Mouse (Mus musculus) hindbrain, embryonic 13.5 days (tissue): ENCODE results near the gene Tctn3. TPM values are rescaled to one million over a fixed set of nuclear protein-coding genes. Genes with fewer than 3 reads are reported as not detected.
"Not testable (repeated sequence)": the region's sequence is repeated elsewhere in the genome, so short reads cannot be mapped to it uniquely, and the experiment has no call there.

ENCODE experiments used
- ATAC-seq: fragments of 200-750 bp; cut with Nextera tagmentation; 2 replicates; pipeline ENCODE4 v1.8.0; 2017; ENCODE audit warnings: moderate TSS enrichment; ENCODE audit not compliant: low FRiP score
- H3K27ac ChIP-seq: fragments of 300-500 bp; sonication (generic); 2 replicates; pipeline ENCODE4 v1.5.1; 2015; ENCODE audit warnings: inconsistent platforms, mild to moderate bottlenecking, moderate library complexity
- H3K27me3 ChIP-seq: fragments of 300-500 bp; sonication (generic); 2 replicates; pipeline ENCODE4 v1.6.1; 2015; ENCODE audit warnings: mild to moderate bottlenecking, inconsistent platforms
- H3K36me3 ChIP-seq: fragments of 300-500 bp; sonication (generic); 2 replicates; pipeline ENCODE4 v1.6.1; 2015; ENCODE audit warnings: mild to moderate bottlenecking, inconsistent platforms
- H3K4me1 ChIP-seq: fragments of 300-500 bp; sonication (generic); replicated peaks from 2 replicates; pipeline ENCODE4 v1.6.1; 2015; ENCODE audit warnings: inconsistent platforms
- H3K4me2 ChIP-seq: fragments of 300-500 bp; sonication (generic); 2 replicates; pipeline ENCODE4 v1.6.1; 2015; ENCODE audit warnings: inconsistent platforms, mild to moderate bottlenecking, moderate library complexity
- H3K4me3 ChIP-seq: fragments of 300-500 bp; sonication (generic); 2 replicates; pipeline ENCODE4 v1.5.1; 2015; ENCODE audit warnings: mild to moderate bottlenecking, inconsistent platforms
- H3K9ac ChIP-seq: fragments of 300-500 bp; sonication (generic); 2 replicates; pipeline ENCODE4 v1.6.1; 2015; ENCODE audit warnings: mild to moderate bottlenecking, inconsistent platforms
- H3K9me3 ChIP-seq: fragments of 300-500 bp; sonication (generic); 2 replicates; pipeline ENCODE4 v1.6.1; 2016; ENCODE audit warnings: inconsistent platforms
- WGBS: fragments of 180-500 bp; shearing (Covaris S2); methylation state at CpG from one replicate; pipeline ENCODE4 v1.1.7; 2015; 5-methylcytosine and 5-hydroxymethylcytosine counted together
- polyA plus RNA-seq: library from polyadenylated mRNA; unstranded; fragments of >200 nt; fragmentation: Nextera tagmentation; extraction: Ambion mirVana; gene quantifications from 2 replicates; pipeline ENCODE4 v1.2.1, GENCODE M21; 2015

The Tctn3 gene
- polyA plus RNA-seq, 1 experiment from 2014 or later = 14.8 TPM

- no peak overlapping the region for H3K4me3 ChIP-seq
- H3K27me3 ChIP-seq = no peaks in the 10 kb centered on the region
- no peaks in the 10 kb centered on the region for H3K36me3 ChIP-seq
- H3K9ac ChIP-seq = no peak overlapping the region
- no peak overlapping the region for H3K27ac ChIP-seq
- 92% methylated on average over 2 of the region's 2 CpGs for WGBS
- ATAC-seq = no peak
- 0 out of 2 replicates have a peak, but pooled peaks cover 3% of the 10 kb centered on the region for H3K4me1 ChIP-seq
- no peak overlapping the region for H3K4me2 ChIP-seq
- H3K9me3 ChIP-seq = no peaks in the 10 kb centered on the region
Observed at GRCm38 (mm10) chr19:40640799-40641198, 28.8 kb upstream of the Tctn3 start.

- no peak for ATAC-seq
- H3K4me1 ChIP-seq = 0 out of 2 replicates have a peak, but pooled peaks cover 3% of the 10 kb centered on the region
- no peaks in the 10 kb centered on the region for H3K27me3 ChIP-seq
- no peak overlapping the region for H3K9ac ChIP-seq
- H3K4me3 ChIP-seq = no peak overlapping the region
- 79% methylated on average over 11 of the region's 11 CpGs for WGBS
- no peaks in the 10 kb centered on the region for H3K36me3 ChIP-seq
- no peak overlapping the region for H3K4me2 ChIP-seq
- no peak overlapping the region for H3K27ac ChIP-seq
- no peaks in the 10 kb centered on the region; the same call in 1 of the 2 replicates for H3K9me3 ChIP-seq
Observed at GRCm38 (mm10) chr19:40639729-40640304, 27.8 kb upstream of the Tctn3 start.

GRCm38 (mm10) chr19:40638582-40638981 lies 26.5 kb upstream of the Tctn3 start:
- 91% methylated on average over 5 of the region's 5 CpGs for WGBS

GRCm38 (mm10) chr19:40637601-40638000 lies 25.6 kb upstream of the Tctn3 start:
- no peaks in the 10 kb centered on the region; the same call in 1 of the 2 replicates for H3K36me3 ChIP-seq
- 87% methylated on average over 7 of the region's 7 CpGs for WGBS
- H3K27ac ChIP-seq = no peak overlapping the region
- no peaks in the 10 kb centered on the region for H3K27me3 ChIP-seq
- H3K4me1 ChIP-seq = 0 out of 2 replicates have a peak, but pooled peaks cover 3% of the 10 kb centered on the region
- H3K9me3 ChIP-seq = no peaks in the 10 kb centered on the region; the same call in 1 of the 2 replicates
- no peak for ATAC-seq
- no peak overlapping the region for H3K4me2 ChIP-seq
- H3K4me3 ChIP-seq = no peak overlapping the region
- H3K9ac ChIP-seq = no peak overlapping the region

More at GRCm38 (mm10) chr19:40638582-40638981, 26.5 kb upstream of the Tctn3 start:
- Histone ChIP-seq H3K27ac (no peak overlapping the region), H3K27me3 (no peaks in the 10 kb centered on the region), H3K9ac (no peak overlapping the region), H3K4me1 (0 out of 2 replicates have a peak, but pooled peaks cover 3% of the 10 kb centered on the region), H3K36me3 (no peaks in the 10 kb centered on the region; the same call in 1 of the 2 replicates), H3K4me2 (no peak overlapping the region), H3K9me3 (no peaks in the 10 kb centered on the region; the same call in 1 of the 2 replicates), H3K4me3 (no peak overlapping the region)
- no peak for ATAC-seq

- H3K36me3 ChIP-seq = no peaks in the 10 kb centered on the region; the same call in 1 of the 2 replicates
- H3K4me1 ChIP-seq = 0 out of 2 replicates have a peak, but pooled peaks cover 3% of the 10 kb centered on the region
- H3K9ac ChIP-seq = no peak overlapping the region
- no peaks in the 10 kb centered on the region for H3K27me3 ChIP-seq
- no peak for ATAC-seq
- no peak overlapping the region for H3K4me2 ChIP-seq
- no peaks in the 10 kb centered on the region; the same call in 1 of the 2 replicates for H3K9me3 ChIP-seq
- H3K4me3 ChIP-seq = no peak overlapping the region
- 60% methylated on average over 4 of the region's 4 CpGs for WGBS
- no peak overlapping the region for H3K27ac ChIP-seq
Observed at GRCm38 (mm10) chr19:40637091-40637490, 25.1 kb upstream of the Tctn3 start.

- Histone ChIP-seq H3K27ac (no peak overlapping the region), H3K4me1 (no peaks in the 10 kb centered on the region), H3K27me3 (no peaks in the 10 kb centered on the region), H3K9me3 (no peaks in the 10 kb centered on the region; the same call in 1 of the 2 replicates), H3K9ac (no peak overlapping the region), H3K36me3 (no peaks in the 10 kb centered on the region; the same call in 1 of the 2 replicates), H3K4me2 (no peak overlapping the region), H3K4me3 (no peak overlapping the region)
- no peak for ATAC-seq
- WGBS = 63% methylated on average over 1 of the region's 1 CpGs
Observed at GRCm38 (mm10) chr19:40633144-40633543, 21.1 kb upstream of the Tctn3 start.

GRCm38 (mm10) chr19:40632668-40633067 lies 20.6 kb upstream of the Tctn3 start:
- WGBS = 86% methylated on average over 5 of the region's 5 CpGs
- H3K9ac ChIP-seq = no peak overlapping the region
- no peaks in the 10 kb centered on the region for H3K27me3 ChIP-seq
- H3K9me3 ChIP-seq = no peaks in the 10 kb centered on the region; the same call in 1 of the 2 replicates
- H3K4me1 ChIP-seq = no peaks in the 10 kb centered on the region
- no peak overlapping the region for H3K4me3 ChIP-seq
- H3K4me2 ChIP-seq = no peak overlapping the region
- no peak for ATAC-seq
- no peak overlapping the region for H3K27ac ChIP-seq
- H3K36me3 ChIP-seq = no peaks in the 10 kb centered on the region; the same call in 1 of the 2 replicates

GRCm38 (mm10) chr19:40632193-40632592 lies 20.2 kb upstream of the Tctn3 start:
- H3K4me3 ChIP-seq = no peak overlapping the region
- no peak overlapping the region for H3K4me2 ChIP-seq
- no peak overlapping the region for H3K27ac ChIP-seq
- no peak overlapping the region for H3K9ac ChIP-seq
- H3K36me3 ChIP-seq = no peaks in the 10 kb centered on the region; the same call in 1 of the 2 replicates
- WGBS = 81% methylated on average over 3 of the region's 3 CpGs
- H3K4me1 ChIP-seq = no peaks in the 10 kb centered on the region
- no peaks in the 10 kb centered on the region for H3K27me3 ChIP-seq
- H3K9me3 ChIP-seq = no peaks in the 10 kb centered on the region; the same call in 1 of the 2 replicates
- no peak for ATAC-seq

- no peak overlapping the region for H3K4me3 ChIP-seq
- H3K27ac ChIP-seq = no peak overlapping the region
- no peaks in the 10 kb centered on the region; the same call in 1 of the 2 replicates for H3K36me3 ChIP-seq
- no peak for ATAC-seq
- no peaks in the 10 kb centered on the region for H3K27me3 ChIP-seq
- H3K9me3 ChIP-seq = no peaks in the 10 kb centered on the region; the same call in 1 of the 2 replicates
- WGBS = 75% methylated on average over 7 of the region's 7 CpGs
- no peaks in the 10 kb centered on the region for H3K4me1 ChIP-seq
- H3K4me2 ChIP-seq = no peak overlapping the region
- H3K9ac ChIP-seq = no peak overlapping the region
Observed at GRCm38 (mm10) chr19:40630606-40631005, 18.6 kb upstream of the Tctn3 start.

- no peak overlapping the region for H3K4me3 ChIP-seq
- H3K4me1 ChIP-seq = no peaks in the 10 kb centered on the region
- H3K27me3 ChIP-seq = no peaks in the 10 kb centered on the region
- H3K4me2 ChIP-seq = no peak overlapping the region
- no peak overlapping the region for H3K9ac ChIP-seq
- no peak for ATAC-seq
- WGBS = 85% methylated on average over 3 of the region's 3 CpGs
- no peak overlapping the region for H3K27ac ChIP-seq
- H3K9me3 ChIP-seq = no peaks in the 10 kb centered on the region; the same call in 1 of the 2 replicates
- no peaks in the 10 kb centered on the region; the same call in 1 of the 2 replicates for H3K36me3 ChIP-seq
Observed at GRCm38 (mm10) chr19:40630096-40630495, 18.1 kb upstream of the Tctn3 start.

GRCm38 (mm10) chr19:40628950-40629349 lies 16.9 kb upstream of the Tctn3 start:
- ATAC-seq = no peak
- Histone ChIP-seq H3K9ac (no peak overlapping the region), H3K9me3 (no peaks in the 10 kb centered on the region), H3K4me3 (no peak overlapping the region), H3K27me3 (no peaks in the 10 kb centered on the region), H3K4me1 (no peaks in the 10 kb centered on the region), H3K36me3 (no peaks in the 10 kb centered on the region; the same call in 1 of the 2 replicates), H3K4me2 (no peak overlapping the region), H3K27ac (no peak overlapping the region)

- 76% methylated on average over 12 of the region's 12 CpGs for WGBS
- no peaks in the 10 kb centered on the region for H3K9me3 ChIP-seq
- H3K4me3 ChIP-seq = no peak overlapping the region
- H3K36me3 ChIP-seq = no peaks in the 10 kb centered on the region
- no peak for ATAC-seq
- H3K27ac ChIP-seq = no peak overlapping the region
- H3K4me1 ChIP-seq = no peaks in the 10 kb centered on the region
- no peak overlapping the region for H3K9ac ChIP-seq
- no peaks in the 10 kb centered on the region for H3K27me3 ChIP-seq
- H3K4me2 ChIP-seq = no peak overlapping the region
Observed at GRCm38 (mm10) chr19:40625935-40626334, 13.9 kb upstream of the Tctn3 start.

- ATAC-seq, H3K36me3 ChIP-seq, H3K9ac ChIP-seq, H3K4me3 ChIP-seq, H3K27me3 ChIP-seq, H3K27ac ChIP-seq, H3K4me2 ChIP-seq, H3K9me3 ChIP-seq, H3K4me1 ChIP-seq: not testable (repeated sequence)
- 63% methylated on average over 16 of the region's 26 CpGs for WGBS
Observed at GRCm38 (mm10) chr19:40621616-40622015, 9.6 kb upstream of the Tctn3 start.
